Mouse (Mus musculus): ENCODE measurements at regions not wholly inside any gene's neighbourhood (a gene's known extent, or its start where the extent isn't known, plus 50 kb on each side); places are given as distances from the start of the nearest gene placed in this dataset.
A peak's percentile ranks its signal among the peaks of the same experiment; 100 is the strongest.

DNA sequence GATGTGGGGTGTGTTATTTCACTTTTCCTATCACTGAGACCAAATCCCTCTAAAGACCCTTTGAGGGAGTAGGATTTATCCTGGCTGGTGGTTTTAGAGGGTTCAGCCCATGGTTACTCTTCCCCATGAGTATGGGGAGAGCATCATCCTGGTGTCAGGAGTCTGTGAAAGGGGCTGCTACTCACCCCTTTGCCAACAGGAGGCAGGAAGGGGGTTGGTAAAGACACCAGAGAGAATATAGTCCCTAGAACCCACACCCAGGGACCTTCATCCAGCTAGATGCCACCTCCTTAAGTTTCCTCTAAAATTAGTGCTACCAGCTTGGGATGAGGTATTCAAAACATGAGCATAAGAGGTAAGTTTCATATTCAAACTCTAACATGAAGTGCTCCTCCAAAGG lies 74.4 kb downstream of the Cops8 start:
- no peak overlapping the region for H3K4me3 ChIP-seq (ENCODE audit: insufficient read depth, poor library complexity, severe bottlenecking)
- TF ChIP-seq USF1 (IDR thresholded peaks at IDR 0.05; ENCODE audit: low read depth): no peak
- TF ChIP-seq MYOD1 (IDR thresholded peaks at IDR 0.05; ENCODE audit: control insufficient read depth, insufficient read length, low read depth): no peak
- TF ChIP-seq CTCF (IDR thresholded peaks at IDR 0.05; ENCODE audit: control insufficient read depth, insufficient read depth, insufficient read length): no peak
- no peak for TF ChIP-seq FOSL1 (IDR thresholded peaks at IDR 0.05; ENCODE audit: insufficient read depth, low read length, poor library complexity, severe bottlenecking)
- TF ChIP-seq MAX (IDR thresholded peaks at IDR 0.05): no peak
- no peak for TF ChIP-seq CEBPB (IDR thresholded peaks at IDR 0.05; ENCODE audit: low read depth)
- TF ChIP-seq MYOG (IDR thresholded peaks at IDR 0.05; ENCODE audit: control insufficient read depth, extremely low read depth, insufficient read length): no peak
- H3K79me2 ChIP-seq (ENCODE audit: control insufficient read depth, insufficient read depth): no peaks in the 10 kb centered on the region
- H3K36me3 ChIP-seq (ENCODE audit: control insufficient read depth, insufficient read depth): no peaks in the 10 kb centered on the region
- no peaks in the 10 kb centered on the region for H3K79me3 ChIP-seq (ENCODE audit: low read depth)
- H3ac ChIP-seq (ENCODE audit: control insufficient read depth, insufficient read length, low read depth): no peak overlapping the region
- H3K27me3 ChIP-seq (ENCODE audit: control insufficient read depth, insufficient read depth, insufficient read length): no peaks in the 10 kb centered on the region

DNA sequence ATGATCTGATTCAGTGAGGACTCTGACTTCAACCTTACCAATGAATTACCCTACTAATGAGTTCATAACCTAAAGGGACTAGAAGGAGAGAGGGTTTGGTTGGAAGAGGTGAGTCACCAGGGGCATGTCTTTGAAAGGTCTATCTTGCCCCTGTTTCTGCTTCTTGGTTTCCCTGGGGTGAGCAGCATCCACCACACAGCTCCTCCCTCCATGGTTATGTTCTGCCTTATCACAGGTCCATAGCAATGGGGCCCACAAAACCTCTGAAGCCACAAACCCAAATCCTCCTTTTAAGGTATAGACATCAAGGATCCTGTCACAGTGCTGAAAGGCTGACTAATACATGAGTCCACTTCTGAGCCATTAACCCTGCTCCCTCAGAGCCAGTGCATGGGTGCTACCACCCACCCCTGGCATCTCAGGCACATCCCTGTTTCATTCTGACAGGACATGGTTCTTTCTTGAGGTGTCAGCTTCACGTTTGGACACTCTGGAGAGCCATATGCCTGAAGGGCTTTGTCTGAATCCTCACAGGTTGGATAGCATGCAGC lies 74.9 kb downstream of the Cops8 start:
- no peak for TF ChIP-seq MYOG (IDR thresholded peaks at IDR 0.05; ENCODE audit: control insufficient read depth, extremely low read depth, insufficient read length)
- TF ChIP-seq FOSL1 (IDR thresholded peaks at IDR 0.05; ENCODE audit: insufficient read depth, low read length, poor library complexity, severe bottlenecking): peak; percentile 95
- no peak for TF ChIP-seq CTCF (IDR thresholded peaks at IDR 0.05; ENCODE audit: control insufficient read depth, insufficient read depth, insufficient read length)
- TF ChIP-seq MYOD1 (IDR thresholded peaks at IDR 0.05; ENCODE audit: control insufficient read depth, insufficient read length, low read depth): peak; percentile 60
- TF ChIP-seq MAX (IDR thresholded peaks at IDR 0.05): peak; percentile 54
- no peak for TF ChIP-seq CEBPB (IDR thresholded peaks at IDR 0.05; ENCODE audit: low read depth)
- no peak overlapping the region for H3ac ChIP-seq (ENCODE audit: control insufficient read depth, insufficient read length, low read depth)
- no peak overlapping the region for H3K4me3 ChIP-seq (ENCODE audit: insufficient read depth, poor library complexity, severe bottlenecking)
- H3K79me3 ChIP-seq (ENCODE audit: low read depth): no peaks in the 10 kb centered on the region
- no peaks in the 10 kb centered on the region for H3K27me3 ChIP-seq (ENCODE audit: control insufficient read depth, insufficient read depth, insufficient read length)
- H3K36me3 ChIP-seq (ENCODE audit: control insufficient read depth, insufficient read depth): no peaks in the 10 kb centered on the region
- no peaks in the 10 kb centered on the region for H3K79me2 ChIP-seq (ENCODE audit: control insufficient read depth, insufficient read depth)

DNA sequence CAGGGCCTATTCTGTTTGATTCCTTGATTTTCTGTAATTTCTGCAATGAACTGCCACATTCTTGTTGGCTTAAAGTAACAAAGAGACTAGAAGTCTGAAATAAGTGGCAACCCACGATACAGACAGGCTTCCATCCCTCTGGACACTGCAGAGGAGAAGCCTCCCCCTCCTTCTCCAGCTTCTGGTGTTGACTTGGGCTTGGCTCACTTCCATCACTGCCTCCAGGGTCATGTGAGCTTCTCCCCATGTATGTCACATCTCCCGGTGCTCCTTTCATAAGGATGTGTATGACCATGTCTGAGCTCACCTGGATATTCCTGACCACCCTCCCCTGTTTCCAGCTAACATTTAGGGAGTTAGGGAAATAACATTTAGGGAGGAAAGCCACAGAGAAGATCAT lies 75.6 kb downstream of the Cops8 start:
- no peak overlapping the region for H3ac ChIP-seq (ENCODE audit: control insufficient read depth, insufficient read length, low read depth)
- H3K79me2 ChIP-seq (ENCODE audit: control insufficient read depth, insufficient read depth): no peaks in the 10 kb centered on the region
- no peaks in the 10 kb centered on the region for H3K36me3 ChIP-seq (ENCODE audit: control insufficient read depth, insufficient read depth)
- TF ChIP-seq MAX (IDR thresholded peaks at IDR 0.05) (no peak), MYOD1 (IDR thresholded peaks at IDR 0.05; ENCODE audit: control insufficient read depth, insufficient read length, low read depth) (no peak), USF1 (IDR thresholded peaks at IDR 0.05; ENCODE audit: low read depth) (peak; percentile 65), CEBPB (IDR thresholded peaks at IDR 0.05; ENCODE audit: low read depth) (no peak), FOSL1 (IDR thresholded peaks at IDR 0.05; ENCODE audit: insufficient read depth, low read length, poor library complexity, severe bottlenecking) (no peak), MYOG (IDR thresholded peaks at IDR 0.05; ENCODE audit: control insufficient read depth, extremely low read depth, insufficient read length) (no peak), CTCF (IDR thresholded peaks at IDR 0.05; ENCODE audit: control insufficient read depth, insufficient read depth, insufficient read length) (no peak)
- no peaks in the 10 kb centered on the region for H3K27me3 ChIP-seq (ENCODE audit: control insufficient read depth, insufficient read depth, insufficient read length)
- no peak overlapping the region for H3K4me3 ChIP-seq (ENCODE audit: insufficient read depth, poor library complexity, severe bottlenecking)
- H3K79me3 ChIP-seq (ENCODE audit: low read depth): no peaks in the 10 kb centered on the region

DNA sequence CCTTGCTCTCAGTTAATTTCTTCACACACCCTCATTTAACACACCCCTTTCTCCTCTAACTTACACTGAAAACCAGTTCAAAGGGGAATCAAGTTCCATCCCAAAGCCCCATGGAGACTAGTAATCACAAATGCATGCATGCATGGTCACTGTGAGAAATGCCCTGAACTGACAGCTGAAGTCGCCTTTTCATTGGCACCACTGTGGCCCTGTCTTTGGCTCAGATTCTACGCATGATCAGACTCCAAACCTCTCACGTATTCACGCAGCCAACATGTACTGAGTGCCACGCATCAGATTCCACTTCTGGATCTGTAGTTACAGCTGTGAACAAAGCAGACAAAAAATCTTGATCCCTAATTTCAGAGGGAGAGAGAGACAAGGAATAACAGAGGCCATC lies 85.3 kb downstream of the Cops8 start:
- Histone ChIP-seq H3K4me3 (ENCODE audit: insufficient read depth, poor library complexity, severe bottlenecking) (no peak overlapping the region), H3K79me3 (ENCODE audit: low read depth) (no peaks in the 10 kb centered on the region), H3K27me3 (ENCODE audit: control insufficient read depth, insufficient read depth, insufficient read length) (no peaks in the 10 kb centered on the region), H3ac (ENCODE audit: control insufficient read depth, insufficient read length, low read depth) (no peak overlapping the region), H3K36me3 (ENCODE audit: control insufficient read depth, insufficient read depth) (no peaks in the 10 kb centered on the region), H3K79me2 (ENCODE audit: control insufficient read depth, insufficient read depth) (no peaks in the 10 kb centered on the region)
- TF ChIP-seq CTCF (IDR thresholded peaks at IDR 0.05; ENCODE audit: control insufficient read depth, insufficient read depth, insufficient read length): no peak
- TF ChIP-seq MYOG (IDR thresholded peaks at IDR 0.05; ENCODE audit: control insufficient read depth, extremely low read depth, insufficient read length): no peak
- no peak for TF ChIP-seq FOSL1 (IDR thresholded peaks at IDR 0.05; ENCODE audit: insufficient read depth, low read length, poor library complexity, severe bottlenecking)
- no peak for TF ChIP-seq MYOD1 (IDR thresholded peaks at IDR 0.05; ENCODE audit: control insufficient read depth, insufficient read length, low read depth)
- TF ChIP-seq MAX (IDR thresholded peaks at IDR 0.05): no peak
- no peak for TF ChIP-seq USF1 (IDR thresholded peaks at IDR 0.05; ENCODE audit: low read depth)
- no peak for TF ChIP-seq CEBPB (IDR thresholded peaks at IDR 0.05; ENCODE audit: low read depth)

DNA sequence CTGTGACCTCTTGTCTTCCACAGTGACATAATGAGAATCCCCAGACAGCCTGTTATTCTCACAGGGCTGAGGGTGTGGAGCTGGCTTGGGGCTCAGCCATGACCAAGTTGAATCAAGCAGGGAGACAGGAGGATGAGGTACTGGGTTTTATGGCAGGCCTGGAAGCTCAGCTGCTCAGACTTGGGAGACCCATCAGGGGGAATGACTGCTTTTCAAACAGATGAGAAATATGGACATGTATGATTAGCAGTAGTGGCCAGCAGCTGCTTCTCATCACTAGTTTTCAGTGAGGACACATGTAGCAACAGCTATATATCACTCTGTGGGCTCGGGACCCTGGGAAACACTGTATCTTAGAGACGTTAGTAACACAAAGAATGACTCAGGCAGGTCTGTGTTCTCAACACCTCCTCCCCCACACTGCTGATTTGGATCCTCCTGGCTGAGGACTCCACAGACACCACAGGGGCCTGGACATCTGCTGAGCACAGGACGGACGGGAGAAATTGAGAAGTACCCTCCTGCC lies 87.9 kb downstream of the Cops8 start:
- Histone ChIP-seq H3K36me3 (ENCODE audit: control insufficient read depth, insufficient read depth) (no peaks in the 10 kb centered on the region), H3K27me3 (ENCODE audit: control insufficient read depth, insufficient read depth, insufficient read length) (no peaks in the 10 kb centered on the region), H3K79me3 (ENCODE audit: low read depth) (no peaks in the 10 kb centered on the region), H3K79me2 (ENCODE audit: control insufficient read depth, insufficient read depth) (no peaks in the 10 kb centered on the region), H3K4me3 (ENCODE audit: insufficient read depth, poor library complexity, severe bottlenecking) (no peak overlapping the region), H3ac (ENCODE audit: control insufficient read depth, insufficient read length, low read depth) (no peak overlapping the region)
- TF ChIP-seq FOSL1 (IDR thresholded peaks at IDR 0.05; ENCODE audit: insufficient read depth, low read length, poor library complexity, severe bottlenecking) (no peak), MAX (IDR thresholded peaks at IDR 0.05) (no peak), CTCF (IDR thresholded peaks at IDR 0.05; ENCODE audit: control insufficient read depth, insufficient read depth, insufficient read length) (no peak), CEBPB (IDR thresholded peaks at IDR 0.05; ENCODE audit: low read depth) (no peak), USF1 (IDR thresholded peaks at IDR 0.05; ENCODE audit: low read depth) (no peak), MYOG (IDR thresholded peaks at IDR 0.05; ENCODE audit: control insufficient read depth, extremely low read depth, insufficient read length) (no peak), MYOD1 (IDR thresholded peaks at IDR 0.05; ENCODE audit: control insufficient read depth, insufficient read length, low read depth) (no peak)

Measured in C2C12 (cell line).